Mouse (Mus musculus): ENCODE results near the gene 4930519G04Rik. TPM values are rescaled to one million over a fixed set of nuclear protein-coding genes. Genes with fewer than 3 reads are reported as not detected.

The 4930519G04Rik gene
- polyA plus RNA-seq, 1 experiment: not detected

- TF ChIP-seq CEBPB (IDR thresholded peaks at IDR 0.05; ENCODE audit: low read depth): no peak
- no peak for TF ChIP-seq MAX (IDR thresholded peaks at IDR 0.05)
- no peak for TF ChIP-seq FOSL1 (IDR thresholded peaks at IDR 0.05; ENCODE audit: insufficient read depth, low read length, poor library complexity, severe bottlenecking)
- no peak for TF ChIP-seq CTCF (IDR thresholded peaks at IDR 0.05; ENCODE audit: control insufficient read depth, insufficient read depth, insufficient read length)
- no peak for TF ChIP-seq USF1 (IDR thresholded peaks at IDR 0.05; ENCODE audit: low read depth)
- TF ChIP-seq MYOG (IDR thresholded peaks at IDR 0.05; ENCODE audit: control insufficient read depth, extremely low read depth, insufficient read length): no peak
- no peak for TF ChIP-seq MYOD1 (IDR thresholded peaks at IDR 0.05; ENCODE audit: control insufficient read depth, insufficient read length, low read depth)
- Histone ChIP-seq H3K36me3 (ENCODE audit: control insufficient read depth, insufficient read depth) (peaks cover 22% of the 10 kb centered on the region), H3ac (ENCODE audit: control insufficient read depth, insufficient read length, low read depth) (no peak overlapping the region), H3K4me3 (ENCODE audit: insufficient read depth, poor library complexity, severe bottlenecking) (no peak overlapping the region), H3K79me2 (ENCODE audit: control insufficient read depth, insufficient read depth) (peaks cover 10% of the 10 kb centered on the region), H3K79me3 (ENCODE audit: low read depth) (peaks cover 3% of the 10 kb centered on the region), H3K27me3 (ENCODE audit: control insufficient read depth, insufficient read depth, insufficient read length) (no peaks in the 10 kb centered on the region)
Observed at GRCm38 (mm10) chr5:114807468-114807867, 46.0 kb upstream of the 4930519G04Rik start.

DNA sequence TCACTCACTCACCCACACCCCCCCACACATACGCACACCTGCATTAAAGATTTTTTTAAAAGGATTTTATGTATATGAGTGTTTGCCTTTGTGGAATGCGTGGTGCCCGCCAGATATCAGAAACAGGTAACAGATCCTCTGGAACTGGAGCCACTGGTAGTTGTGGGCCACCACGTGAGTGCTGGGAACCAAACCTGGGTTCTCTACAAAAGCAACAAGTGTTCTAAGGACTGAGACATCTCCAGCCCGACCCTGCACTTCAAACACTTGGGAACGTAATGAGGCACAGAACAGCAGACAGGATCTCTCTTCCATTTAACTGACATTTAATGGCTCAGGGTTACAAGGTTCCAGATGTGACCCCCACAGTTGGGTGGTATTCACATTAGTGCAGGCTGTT, 45.6 kb upstream of the 4930519G04Rik start:
- H3K79me2 ChIP-seq (ENCODE audit: control insufficient read depth, insufficient read depth): peaks cover 14% of the 10 kb centered on the region
- H3K27me3 ChIP-seq (ENCODE audit: control insufficient read depth, insufficient read depth, insufficient read length): no peaks in the 10 kb centered on the region
- TF ChIP-seq MYOG (IDR thresholded peaks at IDR 0.05; ENCODE audit: control insufficient read depth, extremely low read depth, insufficient read length): no peak
- TF ChIP-seq MYOD1 (IDR thresholded peaks at IDR 0.05; ENCODE audit: control insufficient read depth, insufficient read length, low read depth): no peak
- no peak for TF ChIP-seq USF1 (IDR thresholded peaks at IDR 0.05; ENCODE audit: low read depth)
- TF ChIP-seq CEBPB (IDR thresholded peaks at IDR 0.05; ENCODE audit: low read depth): no peak
- TF ChIP-seq CTCF (IDR thresholded peaks at IDR 0.05; ENCODE audit: control insufficient read depth, insufficient read depth, insufficient read length): no peak
- no peak for TF ChIP-seq FOSL1 (IDR thresholded peaks at IDR 0.05; ENCODE audit: insufficient read depth, low read length, poor library complexity, severe bottlenecking)
- no peak for TF ChIP-seq MAX (IDR thresholded peaks at IDR 0.05)
- H3K79me3 ChIP-seq (ENCODE audit: low read depth): peaks cover 3% of the 10 kb centered on the region
- H3K4me3 ChIP-seq (ENCODE audit: insufficient read depth, poor library complexity, severe bottlenecking): no peak overlapping the region
- H3ac ChIP-seq (ENCODE audit: control insufficient read depth, insufficient read length, low read depth): no peak overlapping the region
- peaks cover 21% of the 10 kb centered on the region for H3K36me3 ChIP-seq (ENCODE audit: control insufficient read depth, insufficient read depth)

GRCm38 (mm10) chr5:114808385-114808784, 45.1 kb upstream of the 4930519G04Rik start:
- Histone ChIP-seq H3K4me3 (ENCODE audit: insufficient read depth, poor library complexity, severe bottlenecking) (no peak overlapping the region), H3ac (ENCODE audit: control insufficient read depth, insufficient read length, low read depth) (no peak overlapping the region), H3K79me2 (ENCODE audit: control insufficient read depth, insufficient read depth) (peaks cover 19% of the 10 kb centered on the region), H3K79me3 (ENCODE audit: low read depth) (peaks cover 3% of the 10 kb centered on the region), H3K27me3 (ENCODE audit: control insufficient read depth, insufficient read depth, insufficient read length) (no peaks in the 10 kb centered on the region), H3K36me3 (ENCODE audit: control insufficient read depth, insufficient read depth) (peaks cover 16% of the 10 kb centered on the region)
- TF ChIP-seq CEBPB (IDR thresholded peaks at IDR 0.05; ENCODE audit: low read depth): no peak
- TF ChIP-seq USF1 (IDR thresholded peaks at IDR 0.05; ENCODE audit: low read depth): no peak
- TF ChIP-seq MYOD1 (IDR thresholded peaks at IDR 0.05; ENCODE audit: control insufficient read depth, insufficient read length, low read depth): no peak
- TF ChIP-seq FOSL1 (IDR thresholded peaks at IDR 0.05; ENCODE audit: insufficient read depth, low read length, poor library complexity, severe bottlenecking): no peak
- TF ChIP-seq MAX (IDR thresholded peaks at IDR 0.05): no peak
- TF ChIP-seq CTCF (IDR thresholded peaks at IDR 0.05; ENCODE audit: control insufficient read depth, insufficient read depth, insufficient read length): no peak
- TF ChIP-seq MYOG (IDR thresholded peaks at IDR 0.05; ENCODE audit: control insufficient read depth, extremely low read depth, insufficient read length): no peak

GRCm38 (mm10) chr5:114809181-114809756, 44.2 kb upstream of the 4930519G04Rik start:
- H3K4me3 ChIP-seq (ENCODE audit: insufficient read depth, poor library complexity, severe bottlenecking): no peak overlapping the region
- TF ChIP-seq CTCF (IDR thresholded peaks at IDR 0.05; ENCODE audit: control insufficient read depth, insufficient read depth, insufficient read length) (no peak), FOSL1 (IDR thresholded peaks at IDR 0.05; ENCODE audit: insufficient read depth, low read length, poor library complexity, severe bottlenecking) (no peak), USF1 (IDR thresholded peaks at IDR 0.05; ENCODE audit: low read depth) (no peak), MYOD1 (IDR thresholded peaks at IDR 0.05; ENCODE audit: control insufficient read depth, insufficient read length, low read depth) (no peak), MYOG (IDR thresholded peaks at IDR 0.05; ENCODE audit: control insufficient read depth, extremely low read depth, insufficient read length) (no peak)
- peaks cover 8% of the 10 kb centered on the region for H3K36me3 ChIP-seq (ENCODE audit: control insufficient read depth, insufficient read depth)
- H3K79me3 ChIP-seq (ENCODE audit: low read depth): peaks cover 3% of the 10 kb centered on the region
- no peaks in the 10 kb centered on the region for H3K27me3 ChIP-seq (ENCODE audit: control insufficient read depth, insufficient read depth, insufficient read length)
- H3ac ChIP-seq (ENCODE audit: control insufficient read depth, insufficient read length, low read depth): no peak overlapping the region
- peaks cover 20% of the 10 kb centered on the region for H3K79me2 ChIP-seq (ENCODE audit: control insufficient read depth, insufficient read depth)

- Histone ChIP-seq H3ac (ENCODE audit: control insufficient read depth, insufficient read length, low read depth) (no peak overlapping the region), H3K79me3 (ENCODE audit: low read depth) (peaks cover 3% of the 10 kb centered on the region), H3K79me2 (ENCODE audit: control insufficient read depth, insufficient read depth) (peaks cover 20% of the 10 kb centered on the region), H3K27me3 (ENCODE audit: control insufficient read depth, insufficient read depth, insufficient read length) (no peaks in the 10 kb centered on the region), H3K4me3 (ENCODE audit: insufficient read depth, poor library complexity, severe bottlenecking) (no peak overlapping the region), H3K36me3 (ENCODE audit: control insufficient read depth, insufficient read depth) (peaks cover 4% of the 10 kb centered on the region)
- TF ChIP-seq CTCF (IDR thresholded peaks at IDR 0.05; ENCODE audit: control insufficient read depth, insufficient read depth, insufficient read length) (no peak), MAX (IDR thresholded peaks at IDR 0.05) (no peak), USF1 (IDR thresholded peaks at IDR 0.05; ENCODE audit: low read depth) (no peak), CEBPB (IDR thresholded peaks at IDR 0.05; ENCODE audit: low read depth) (no peak), MYOD1 (IDR thresholded peaks at IDR 0.05; ENCODE audit: control insufficient read depth, insufficient read length, low read depth) (no peak), FOSL1 (IDR thresholded peaks at IDR 0.05; ENCODE audit: insufficient read depth, low read length, poor library complexity, severe bottlenecking) (no peak), MYOG (IDR thresholded peaks at IDR 0.05; ENCODE audit: control insufficient read depth, extremely low read depth, insufficient read length) (no peak)
Observed at GRCm38 (mm10) chr5:114809826-114810225, 43.6 kb upstream of the 4930519G04Rik start.
